Mouse (Mus musculus): ENCODE measurements around the gene Arl2.
A peak's percentile ranks its signal among the peaks of the same experiment; 100 is the strongest.
"Not testable (repeated sequence)": the region's sequence is repeated elsewhere in the genome, so short reads cannot be mapped to it uniquely, and the experiment has no call there.

Arl2 gene

DNA sequence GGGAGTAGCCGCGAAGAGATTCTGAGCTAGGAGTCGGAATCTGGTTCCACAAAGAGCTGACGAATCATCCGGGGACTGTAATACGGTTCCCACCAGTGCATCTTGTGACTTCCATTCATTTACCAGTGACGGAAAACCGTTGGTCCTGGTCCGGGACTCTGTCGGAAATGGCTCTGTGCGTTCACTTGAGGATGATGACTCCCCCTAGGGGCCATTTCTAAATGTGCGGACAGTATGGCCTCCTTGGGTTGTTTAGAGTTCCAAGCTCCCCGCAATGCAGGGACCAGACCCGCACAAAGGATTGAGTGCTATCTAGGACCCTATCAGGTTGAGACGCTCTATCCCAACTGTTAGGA is at the start of gene Arl2:
TSS of gene Arl2 (minus strand) at position 155 of the 356 bp plus-strand sequence.
- DNase-seq (ENCODE audit: low read depth, low spot score), result peak; percentile 98

DNA sequence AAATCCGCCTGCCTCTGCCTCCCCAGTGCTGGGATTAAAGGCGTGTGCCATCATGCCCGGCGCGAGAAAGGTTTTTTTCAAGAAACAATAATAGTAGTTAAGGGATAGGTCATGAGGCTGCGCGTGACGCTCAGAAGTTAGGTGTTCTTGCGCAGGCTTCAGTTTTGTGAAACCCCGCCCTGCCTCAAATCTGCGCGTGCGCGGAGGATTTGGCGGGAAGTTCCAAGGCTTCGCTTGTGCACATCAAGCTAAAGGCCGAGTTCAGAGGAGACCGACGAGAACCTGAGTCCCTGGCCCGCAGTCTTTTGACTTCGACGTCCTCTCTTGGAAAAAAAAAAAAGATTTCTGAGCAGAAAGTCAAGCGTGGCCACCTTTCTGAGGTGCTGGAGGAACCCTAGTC is 42.8 kb upstream of the Arl2 start, which contains the start of gene Majin:
TSS of gene Majin (plus strand) at position 258 of the 400 bp plus-strand sequence.
- no peak for DNase-seq (ENCODE audit: low read depth, low spot score)

DNA sequence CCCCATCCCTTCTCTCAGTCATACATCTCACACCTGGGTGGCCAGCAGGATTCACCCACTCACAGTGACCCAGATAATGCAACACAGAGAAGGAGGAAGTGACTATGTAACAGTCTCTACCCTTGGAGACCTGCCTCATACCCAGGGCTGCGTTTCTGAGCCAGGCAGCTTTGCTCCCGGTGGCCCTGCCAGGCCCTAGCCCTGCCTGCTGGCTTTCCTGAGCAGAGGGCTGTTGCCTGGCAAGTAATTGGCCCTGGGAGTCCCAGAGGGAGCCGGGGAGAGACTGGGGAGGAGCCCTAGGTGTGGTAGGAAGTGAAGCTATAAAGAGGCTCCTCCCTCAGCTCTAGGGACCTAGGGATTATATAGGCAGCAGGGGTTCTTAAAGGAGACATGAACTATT is 41.2 kb upstream of the Arl2 start:
- peak; percentile 71 for DNase-seq (ENCODE audit: low read depth, low spot score)

- no peak for DNase-seq (ENCODE audit: low read depth, low spot score)
These were observed 40.3 kb upstream of the Arl2 start for GRCm38 (mm10) chr19:6181629-6182028.

GRCm38 (mm10) chr19:6178775-6179174 is 37.4 kb upstream of the Arl2 start:
- DNase-seq (ENCODE audit: low read depth, low spot score), result no peak

DNA sequence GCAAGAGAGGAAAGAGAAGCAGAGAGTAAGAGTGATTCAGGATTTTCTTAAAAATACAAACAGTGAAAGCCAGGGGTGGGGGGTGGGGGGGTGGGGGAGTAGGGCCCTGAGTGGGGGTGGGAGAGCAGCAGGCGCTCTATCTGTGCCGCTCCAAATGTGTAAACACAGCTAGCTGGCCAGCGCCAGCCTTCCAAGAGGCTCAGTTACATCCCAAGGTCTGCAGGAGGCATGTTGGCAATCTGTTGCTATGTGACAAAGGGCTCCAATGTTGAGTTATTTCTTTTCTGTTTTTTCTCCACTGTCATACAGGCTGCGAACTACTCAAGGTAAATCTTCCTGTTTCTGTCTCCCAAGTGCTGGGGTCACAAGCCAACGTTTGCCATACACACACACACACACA is 33.4 kb upstream of the Arl2 start:
- DNase-seq (ENCODE audit: low read depth, low spot score), result peak; percentile 56

DNA sequence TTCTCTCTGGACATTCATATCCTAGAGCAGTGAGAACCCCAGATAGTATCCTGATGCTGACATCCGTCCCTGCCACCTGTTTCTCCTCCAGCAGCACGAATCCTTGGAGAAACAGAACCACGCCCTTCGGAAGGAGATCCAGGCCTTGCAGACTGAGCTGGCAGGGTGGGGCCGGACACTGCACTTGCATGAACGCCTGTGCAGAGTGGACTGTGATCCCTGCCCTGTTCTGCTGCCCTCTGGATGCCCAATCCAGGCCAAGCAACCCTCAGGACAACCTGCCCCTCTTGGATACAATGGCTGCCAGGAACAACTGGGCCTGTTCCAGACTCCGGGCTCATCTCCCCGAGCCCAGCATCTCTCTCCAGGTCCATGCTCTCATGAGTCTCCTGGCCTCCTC is 29.9 kb upstream of the Arl2 start:
- no peak for DNase-seq (ENCODE audit: low read depth, low spot score)

DNA sequence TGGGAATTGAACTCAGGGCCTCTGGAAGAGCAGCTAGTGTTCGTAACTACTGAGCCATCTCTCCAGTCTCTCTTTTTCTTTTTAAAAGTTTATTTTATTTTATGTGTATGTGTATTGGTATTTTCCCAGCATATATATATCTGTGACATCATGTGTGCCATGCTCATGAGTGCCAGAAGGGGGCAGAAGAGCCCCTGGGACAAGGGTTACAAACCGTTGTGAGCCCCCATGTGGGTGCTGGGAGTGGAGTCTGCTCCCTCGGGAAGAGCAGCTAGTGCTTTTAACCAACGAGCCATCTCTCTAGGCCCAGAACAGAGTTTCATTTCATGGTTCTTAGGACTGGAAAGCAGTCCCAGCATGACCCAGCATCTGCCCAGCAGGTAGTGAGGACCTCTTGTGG is 25.4 kb upstream of the Arl2 start:
- no peak for DNase-seq (ENCODE audit: low read depth, low spot score)

- no peak for DNase-seq (ENCODE audit: low read depth, low spot score)
These were observed 22.7 kb upstream of the Arl2 start for GRCm38 (mm10) chr19:6163872-6164547.

DNA sequence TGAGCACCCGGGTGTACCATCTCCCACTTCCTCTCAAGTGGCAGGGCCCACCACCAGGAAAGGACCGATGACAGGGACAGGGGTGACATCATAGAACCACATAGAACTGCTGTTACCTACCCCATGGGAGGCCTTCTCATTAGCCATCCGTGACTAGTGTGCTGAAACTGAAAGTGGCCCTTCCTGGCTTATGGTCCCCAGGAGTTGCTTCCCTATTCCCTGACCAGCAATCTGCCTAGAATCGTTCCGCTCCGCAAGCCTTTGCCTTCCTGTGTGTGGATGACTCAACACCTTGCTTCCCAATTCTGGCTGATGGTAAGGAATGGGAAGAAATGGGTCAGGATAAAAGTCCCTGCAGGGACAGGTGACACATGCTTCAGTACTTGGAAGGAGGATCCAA is 15.9 kb upstream of the Arl2 start:
- peak; percentile 72 for DNase-seq (ENCODE audit: low read depth, low spot score)

DNA sequence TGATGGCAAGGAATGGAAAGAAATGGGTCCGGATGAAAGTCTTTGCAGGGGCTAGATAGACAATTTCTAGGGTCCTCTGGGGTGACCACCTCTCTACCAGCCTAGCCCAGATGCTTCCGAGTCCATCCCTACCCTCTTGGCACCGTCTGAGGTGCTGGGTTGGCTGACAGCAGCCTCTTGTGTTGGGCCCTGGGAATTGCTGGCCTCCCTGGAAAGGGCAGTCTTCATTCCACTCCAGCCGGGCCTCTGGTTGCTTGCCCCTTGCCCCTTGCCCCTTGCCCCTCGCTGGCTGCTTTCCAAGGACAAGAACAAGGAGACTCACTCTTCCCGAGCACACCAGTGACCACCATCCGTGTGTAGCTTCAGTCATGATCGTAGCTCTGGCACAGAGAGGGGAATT is 15.0 kb upstream of the Arl2 start:
- DNase-seq (ENCODE audit: low read depth, low spot score), result no peak

- DNase-seq (ENCODE audit: low read depth, low spot score), result no peak
These were observed 13.8 kb upstream of the Arl2 start for GRCm38 (mm10) chr19:6155174-6155573.

- no peak for DNase-seq (ENCODE audit: low read depth, low spot score)
These were observed 3.5 kb upstream of the Arl2 start for GRCm38 (mm10) chr19:6144842-6145241.

GRCm38 (mm10) chr19:6140678-6141393 is 512 bp downstream of the Arl2 start, which contains the start of gene Batf2:
Gene Batf2 (plus strand): TSS chr19:6140983.
- DNase-seq (ENCODE audit: low read depth, low spot score), result peak; percentile 99

GRCm38 (mm10) chr19:6140374-6140677 is 1.0 kb downstream of the Arl2 start:
- no peak for DNase-seq (ENCODE audit: low read depth, low spot score)

GRCm38 (mm10) chr19:6139701-6140100 is 1.6 kb downstream of the Arl2 start:
- peak; percentile 40 for DNase-seq (ENCODE audit: low read depth, low spot score)

- no peak for DNase-seq (ENCODE audit: low read depth, low spot score)
These were observed 5.0 kb downstream of the Arl2 start for GRCm38 (mm10) chr19:6136397-6136796.

- not testable (repeated sequence) for DNase-seq (ENCODE audit: low read depth, low spot score)
These were observed 8.2 kb downstream of the Arl2 start for GRCm38 (mm10) chr19:6133197-6133596.

GRCm38 (mm10) chr19:6132171-6132827 is 9.0 kb downstream of the Arl2 start:
- peak; percentile 86 for DNase-seq (ENCODE audit: low read depth, low spot score)

DNA sequence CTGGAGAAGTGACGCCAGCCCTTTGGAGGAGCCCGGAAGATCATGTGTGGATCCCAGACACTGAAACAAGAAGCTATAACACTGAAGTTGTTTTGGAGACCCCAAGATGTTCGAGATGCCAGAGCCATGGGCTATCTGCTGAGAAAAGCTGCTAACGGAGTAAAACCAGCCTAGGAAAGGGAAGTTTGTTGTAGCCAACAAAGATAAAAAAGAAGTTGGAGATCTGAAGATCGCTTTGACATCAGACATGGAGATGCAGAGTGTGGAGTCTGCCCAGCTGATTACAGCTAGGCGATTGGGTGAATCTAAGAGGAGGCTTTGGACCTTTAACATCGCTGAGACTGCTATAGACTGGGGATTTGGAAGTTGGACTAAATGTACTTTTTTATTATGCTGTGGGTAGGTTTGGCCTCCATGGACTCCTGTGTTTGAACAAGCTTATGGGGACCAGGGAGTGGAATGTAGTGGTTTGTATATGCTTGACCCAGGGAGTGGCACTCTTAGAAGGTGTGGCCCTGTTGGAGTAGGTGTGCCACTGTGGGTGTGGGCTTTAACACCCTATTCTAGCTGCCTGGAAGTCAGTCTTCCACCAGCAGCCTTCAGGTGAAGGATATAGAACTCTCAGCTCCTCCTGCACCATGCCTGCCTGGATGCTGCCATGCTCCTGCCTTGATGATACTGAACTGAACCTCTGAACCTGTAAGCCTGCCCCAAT is 10.8 kb downstream of the Arl2 start:
- not testable (repeated sequence) for DNase-seq (ENCODE audit: low read depth, low spot score)

DNA sequence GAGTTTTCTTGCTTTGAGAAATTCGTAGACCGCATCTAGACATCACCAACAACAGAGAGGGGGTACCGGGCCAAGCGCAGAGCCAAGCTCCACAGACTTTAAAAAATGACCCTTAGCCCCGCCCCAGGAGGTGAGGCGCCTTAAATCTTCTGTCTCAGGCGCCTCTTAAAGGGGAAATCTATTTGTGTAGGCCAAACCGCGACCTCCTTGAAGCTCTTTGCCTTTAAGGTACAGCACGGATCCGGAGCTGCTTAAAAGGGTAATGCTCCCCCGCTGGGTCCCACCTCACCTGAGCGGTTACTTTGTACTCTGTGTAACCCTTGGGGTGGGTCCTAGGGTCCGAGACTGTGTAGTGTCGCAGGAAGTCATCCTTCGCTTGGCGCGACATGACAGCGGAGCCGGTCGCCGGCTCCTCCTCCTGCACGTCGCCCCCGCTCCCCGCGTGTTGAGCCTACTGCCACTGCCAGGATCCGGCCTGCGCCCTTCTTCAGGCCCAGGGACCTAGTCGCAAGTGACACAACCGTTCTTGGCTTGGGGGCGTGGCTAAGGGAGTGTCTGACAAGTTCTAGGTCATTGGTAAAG is 13.5 kb downstream of the Arl2 start, which contains the start of gene Snx15:
TSS of gene Snx15 (minus strand) at position 545 of the 582 bp plus-strand sequence.
- peak; percentile 99 for DNase-seq (ENCODE audit: low read depth, low spot score)

All from brain, adult 2 months (tissue).